Mouse (Mus musculus): Measurements from ENCODE around the gene Macrod1.

The Macrod1 gene

GRCm38 (mm10) chr19:7083035-7083794, 26.6 kb downstream of the Macrod1 start:
- DNase-seq (ENCODE audit: low spot score in 2 of 2), result no peak

- no peak for DNase-seq (ENCODE audit: low spot score in 2 of 2)
Observed at GRCm38 (mm10) chr19:7084734-7085133, 28.1 kb downstream of the Macrod1 start.

- no peak for DNase-seq (ENCODE audit: low spot score in 2 of 2)
Observed at GRCm38 (mm10) chr19:7088558-7088957, 31.9 kb downstream of the Macrod1 start.

- no peak for DNase-seq (ENCODE audit: low spot score in 2 of 2)
Observed at GRCm38 (mm10) chr19:7089050-7089449, 32.4 kb downstream of the Macrod1 start.

- DNase-seq (ENCODE audit: low spot score in 2 of 2), result no peak
Observed at GRCm38 (mm10) chr19:7089842-7090251, 33.2 kb downstream of the Macrod1 start.

- no peak for DNase-seq (ENCODE audit: low spot score in 2 of 2)
Observed at GRCm38 (mm10) chr19:7090369-7091064, 33.9 kb downstream of the Macrod1 start.

- DNase-seq (ENCODE audit: low spot score in 2 of 2), result no peak
Observed at GRCm38 (mm10) chr19:7091448-7092050, 34.9 kb downstream of the Macrod1 start.

- no peak for DNase-seq (ENCODE audit: low spot score in 2 of 2)
Observed at GRCm38 (mm10) chr19:7092756-7093155, 36.1 kb downstream of the Macrod1 start.

GRCm38 (mm10) chr19:7099620-7100155, 43.1 kb downstream of the Macrod1 start:
- DNase-seq (ENCODE audit: low spot score in 2 of 2), result no peak

- no peak for DNase-seq (ENCODE audit: low spot score in 2 of 2)
Observed at GRCm38 (mm10) chr19:7102039-7102438, 45.4 kb downstream of the Macrod1 start.

- DNase-seq (ENCODE audit: low spot score in 2 of 2), result no peak
Observed at GRCm38 (mm10) chr19:7103349-7103992, 46.9 kb downstream of the Macrod1 start.

GRCm38 (mm10) chr19:7103993-7104401, 47.4 kb downstream of the Macrod1 start:
- DNase-seq (ENCODE audit: low spot score in 2 of 2), result no peak

- no peak for DNase-seq (ENCODE audit: low spot score in 2 of 2)
Observed at GRCm38 (mm10) chr19:7105544-7105943, 48.9 kb downstream of the Macrod1 start, which contains the start of gene Flrt1. Gene Flrt1 (minus strand): TSS chr19:7105729.

- DNase-seq (ENCODE audit: low spot score in 2 of 2), result no peak
Observed at GRCm38 (mm10) chr19:7106566-7106965, 50.0 kb downstream of the Macrod1 start.

- DNase-seq (ENCODE audit: low spot score in 2 of 2), result no peak
Observed at GRCm38 (mm10) chr19:7107174-7107573, 50.6 kb downstream of the Macrod1 start.

- peak in 1 of 2 experiments; percentile 42 for DNase-seq (ENCODE audit: low spot score in 2 of 2)
Observed at GRCm38 (mm10) chr19:7108114-7108905, 51.7 kb downstream of the Macrod1 start.

GRCm38 (mm10) chr19:7110097-7110496, 53.5 kb downstream of the Macrod1 start:
- DNase-seq (ENCODE audit: low spot score in 2 of 2), result no peak

GRCm38 (mm10) chr19:7110875-7111274, 54.3 kb downstream of the Macrod1 start:
- no peak for DNase-seq (ENCODE audit: low spot score in 2 of 2)

- DNase-seq (ENCODE audit: low spot score in 2 of 2), result no peak
Observed at GRCm38 (mm10) chr19:7111309-7111708, 54.7 kb downstream of the Macrod1 start.

GRCm38 (mm10) chr19:7111710-7112109, 55.1 kb downstream of the Macrod1 start:
- no peak for DNase-seq (ENCODE audit: low spot score in 2 of 2)

- DNase-seq (ENCODE audit: low spot score in 2 of 2), result no peak
Observed at GRCm38 (mm10) chr19:7112628-7113027, 56.0 kb downstream of the Macrod1 start.

All from thymus, postnatal 10 days (tissue).